Mouse (Mus musculus) midbrain, embryonic 14.5 days (tissue): ENCODE measurements around the gene Usp6nl. TPM values are rescaled to one million over a fixed set of nuclear protein-coding genes. Genes with fewer than 3 reads are reported as not detected.
A peak's percentile ranks its signal among the peaks of the same experiment; 100 is the strongest.

Experiments used
- ATAC-seq: fragments of 200-750 bp; cut with Nextera tagmentation; 2 replicates; pipeline ENCODE4 v1.8.0; 2017; ENCODE audit warnings: moderate number of reproducible peaks, moderate library complexity; ENCODE audit not compliant: low FRiP score, low TSS enrichment
- DNase-seq: peaks from one replicate; pipeline ENCODE4 v3.0.0-alpha.2; 2015
- H3K27ac ChIP-seq: fragments of 300-500 bp; sonication (generic); replicated peaks from 2 replicates; pipeline ENCODE4 v1.5.1; 2014; ENCODE audit warnings: mild to moderate bottlenecking, low read depth, low read length, moderate library complexity
- H3K27me3 ChIP-seq: fragments of 300-500 bp; sonication (generic); 2 replicates; pipeline ENCODE4 v1.6.1; 2014; ENCODE audit warnings: low read length, control low read depth, mixed read lengths; ENCODE audit not compliant: control insufficient read depth, insufficient read depth
- H3K36me3 ChIP-seq: fragments of 300-500 bp; sonication (generic); 2 replicates; pipeline ENCODE4 v1.6.1; 2014; ENCODE audit warnings: low read length, control low read depth; ENCODE audit not compliant: control insufficient read depth, insufficient read depth
- H3K4me1 ChIP-seq: fragments of 300-500 bp; sonication (generic); 2 replicates; pipeline ENCODE4 v1.6.1; 2014; ENCODE audit warnings: mild to moderate bottlenecking, antibody characterized with exemption, low read length, control low read depth; ENCODE audit not compliant: control insufficient read depth, insufficient read depth
- H3K4me2 ChIP-seq: fragments of 300-500 bp; sonication (generic); 2 replicates; pipeline ENCODE4 v1.6.1; 2014; ENCODE audit warnings: mild to moderate bottlenecking, low read length, moderate library complexity
- H3K4me3 ChIP-seq: fragments of 300-500 bp; sonication (generic); replicated peaks from 2 replicates; pipeline ENCODE4 v1.5.1; 2014; ENCODE audit warnings: low read depth, low read length
- H3K9ac ChIP-seq: fragments of 300-500 bp; sonication (generic); replicated peaks from 2 replicates; pipeline ENCODE4 v1.6.1; 2014; ENCODE audit warnings: mild to moderate bottlenecking, low read length, moderate library complexity
- H3K9me3 ChIP-seq: fragments of 300-500 bp; sonication (generic); 2 replicates; pipeline ENCODE4 v1.6.1; 2016; ENCODE audit warnings: low read length, control low read depth, mixed read lengths; ENCODE audit not compliant: control insufficient read depth
- WGBS: fragments of 180-500 bp; shearing (Covaris S2); extraction: QIAGEN DNeasy Blood & Tissue Kit; methylation state at CpG from one replicate; pipeline ENCODE4 v1.1.7; 2014; 5-methylcytosine and 5-hydroxymethylcytosine counted together
- polyA plus RNA-seq: library from polyadenylated mRNA; unstranded; fragments of >200 nt; fragmentation: Nextera tagmentation; extraction: Ambion mirVana; gene quantifications from 2 replicates; pipeline ENCODE4 v1.2.1, GENCODE M21; 2014

Usp6nl gene
- polyA plus RNA-seq, 1 experiment from 2014 or later: 13.7 TPM

DNA sequence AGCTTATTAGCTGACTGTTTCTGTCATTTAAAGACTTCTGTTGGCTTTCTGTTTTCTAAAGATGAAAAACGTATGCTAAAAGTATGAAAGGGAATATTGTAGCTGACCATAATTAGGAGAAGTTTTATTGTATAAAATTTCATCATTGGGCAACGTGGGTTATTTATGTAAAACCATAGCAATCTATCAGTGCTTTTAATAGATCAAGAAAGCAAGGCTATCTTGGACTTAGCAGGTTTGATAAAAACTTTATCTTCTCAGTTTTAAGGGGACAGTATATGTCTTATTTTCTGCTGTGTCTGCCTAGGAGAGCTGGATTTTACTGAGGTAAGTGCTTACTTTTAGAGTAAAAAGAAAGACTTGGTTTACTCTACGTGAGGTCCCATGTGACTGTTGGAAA lies 14.2 kb downstream of the Usp6nl start:
- peaks cover 5% of the 10 kb centered on the region; the same call in 1 of the 2 replicates for H3K4me1 ChIP-seq
- no peak overlapping the region for H3K27ac ChIP-seq
- H3K36me3 ChIP-seq: no peaks in the 10 kb centered on the region
- no peaks in the 10 kb centered on the region for H3K27me3 ChIP-seq
- H3K9me3 ChIP-seq: no peaks in the 10 kb centered on the region
- 90% methylated on average over 3 of the region's 3 CpGs for WGBS
- no peak overlapping the region for H3K4me3 ChIP-seq
- DNase-seq (no peak), ATAC-seq (no peak)
- H3K9ac ChIP-seq: no peak overlapping the region
- no peak overlapping the region for H3K4me2 ChIP-seq

DNA sequence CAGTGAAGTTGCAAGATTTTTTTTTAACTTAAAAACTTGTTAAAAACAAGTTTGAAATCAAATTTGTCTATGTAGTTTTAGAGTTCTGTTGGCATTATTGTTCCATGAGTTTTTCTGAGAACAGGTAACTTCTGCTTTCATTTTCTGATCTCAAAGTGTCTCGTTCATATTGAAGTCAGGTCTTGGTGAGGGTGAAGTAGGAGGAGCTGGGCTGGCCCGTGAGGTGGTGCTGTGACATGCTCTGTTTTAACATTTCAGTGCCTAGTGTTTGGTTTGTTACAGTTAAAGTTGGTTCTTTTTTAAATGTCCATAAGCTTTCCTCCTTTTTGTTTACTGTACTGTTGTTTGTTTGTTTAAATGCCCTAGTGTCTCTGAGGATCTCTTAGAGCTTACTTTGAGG lies 15.0 kb downstream of the Usp6nl start:
- 84% methylated on average over 2 of the region's 2 CpGs for WGBS
- no peak for ATAC-seq
- no peaks in the 10 kb centered on the region for H3K9me3 ChIP-seq

DNA sequence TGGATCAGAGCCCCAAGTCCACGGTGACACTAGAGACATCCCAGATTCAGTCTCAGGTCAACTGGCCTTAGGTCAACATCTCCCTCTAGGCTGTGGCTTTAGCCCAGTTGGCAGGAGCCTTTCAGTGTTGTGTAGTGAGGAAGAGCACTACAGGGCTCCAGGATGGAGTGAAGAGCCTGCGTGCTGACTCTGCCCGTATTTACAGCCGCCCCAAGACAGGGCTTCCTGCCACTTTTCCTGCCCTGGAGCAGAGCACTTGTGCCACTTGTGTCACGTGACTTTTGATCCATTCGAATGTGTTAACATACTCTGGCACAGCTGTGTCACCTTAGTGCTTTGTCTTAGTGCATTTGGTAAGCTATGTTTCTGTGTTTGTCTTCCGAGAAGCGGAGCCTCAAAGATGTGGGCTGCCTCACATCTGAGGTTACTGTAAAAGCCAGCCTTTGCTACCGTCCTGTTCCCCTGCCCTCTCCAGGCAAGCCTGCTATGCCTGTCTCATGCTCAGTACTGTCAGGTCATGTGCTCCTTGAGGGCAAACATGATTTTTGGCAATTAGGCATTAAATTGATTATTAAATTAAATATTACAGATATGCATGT lies 15.7 kb downstream of the Usp6nl start:
- peaks cover 5% of the 10 kb centered on the region; the same call in 1 of the 2 replicates for H3K4me1 ChIP-seq
- no peaks in the 10 kb centered on the region for H3K27me3 ChIP-seq
- H3K4me3 ChIP-seq: no peak overlapping the region
- no peaks in the 10 kb centered on the region for H3K9me3 ChIP-seq
- H3K4me2 ChIP-seq: no peak overlapping the region
- 88% methylated on average over 9 of the region's 9 CpGs for WGBS
- ATAC-seq (no peak), DNase-seq (no peak)
- H3K36me3 ChIP-seq: peaks cover 3% of the 10 kb centered on the region; the same call in 1 of the 2 replicates
- H3K27ac ChIP-seq: no peak overlapping the region
- no peak overlapping the region for H3K9ac ChIP-seq

More for the DNA sequence above, 15.0 kb downstream of the Usp6nl start:
- DNase-seq: no peak
- peaks cover 5% of the 10 kb centered on the region; the same call in 1 of the 2 replicates for H3K4me1 ChIP-seq
- no peaks in the 10 kb centered on the region for H3K27me3 ChIP-seq
- H3K36me3 ChIP-seq: peaks cover 3% of the 10 kb centered on the region; the same call in 1 of the 2 replicates
- H3K9ac ChIP-seq: no peak overlapping the region
- H3K4me3 ChIP-seq: no peak overlapping the region
- no peak overlapping the region for H3K27ac ChIP-seq
- no peak overlapping the region for H3K4me2 ChIP-seq

DNA sequence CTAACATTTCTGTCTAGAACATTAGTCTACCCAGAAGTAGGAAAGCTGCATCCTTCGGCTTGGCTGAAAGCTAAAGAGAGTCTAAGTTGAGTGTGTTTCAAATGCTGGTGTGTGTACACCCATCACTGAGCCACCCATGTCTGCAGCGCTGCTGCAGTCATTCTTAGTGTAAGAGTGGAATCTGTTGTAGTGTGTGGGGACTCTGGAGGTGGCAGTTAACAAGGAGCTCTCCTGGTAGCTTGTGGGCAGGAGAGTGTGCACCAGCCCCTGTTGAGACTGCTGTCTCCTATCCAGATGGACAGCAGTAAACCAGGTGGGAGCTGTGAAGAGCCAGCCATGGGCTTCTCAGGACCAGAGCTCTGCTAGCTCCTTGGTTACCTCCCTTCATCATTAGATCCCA lies 18.0 kb downstream of the Usp6nl start:
- Histone ChIP-seq H3K27me3 (no peaks in the 10 kb centered on the region), H3K4me1 (no peaks in the 10 kb centered on the region), H3K9me3 (no peaks in the 10 kb centered on the region), H3K27ac (no peak overlapping the region), H3K36me3 (peaks cover 3% of the 10 kb centered on the region; the same call in 1 of the 2 replicates), H3K9ac (no peak overlapping the region), H3K4me2 (no peak overlapping the region), H3K4me3 (no peak overlapping the region)
- 94% methylated on average over 2 of the region's 2 CpGs for WGBS
- no peak for ATAC-seq
- no peak for DNase-seq

DNA sequence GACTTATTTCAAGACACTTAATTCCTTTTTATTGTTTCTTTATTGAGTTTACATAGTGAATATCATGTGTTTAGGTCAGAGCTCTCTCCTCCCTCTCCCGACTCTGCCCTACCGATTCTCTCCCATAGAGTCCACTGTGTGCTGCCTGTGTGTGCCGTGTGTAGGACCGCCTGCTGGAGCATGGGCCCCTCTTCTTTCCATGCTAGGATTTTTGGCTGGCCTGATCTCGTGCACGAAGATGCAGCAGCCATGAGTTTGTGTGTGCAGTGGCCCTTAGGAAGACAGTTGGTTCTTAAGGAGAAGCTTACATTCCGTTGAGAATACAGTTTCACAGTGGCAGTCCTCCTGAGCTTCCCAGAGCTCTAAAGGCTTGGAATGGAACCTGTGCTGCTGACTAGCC lies 19.0 kb downstream of the Usp6nl start:
- Histone ChIP-seq H3K9me3 (no peaks in the 10 kb centered on the region), H3K9ac (no peak overlapping the region), H3K27me3 (no peaks in the 10 kb centered on the region), H3K27ac (no peak overlapping the region), H3K36me3 (peaks cover 3% of the 10 kb centered on the region; the same call in 1 of the 2 replicates), H3K4me3 (no peak overlapping the region), H3K4me1 (no peaks in the 10 kb centered on the region), H3K4me2 (no peak overlapping the region)
- no peak for ATAC-seq
- DNase-seq: no peak
- 83% methylated on average over 7 of the region's 7 CpGs for WGBS

DNA sequence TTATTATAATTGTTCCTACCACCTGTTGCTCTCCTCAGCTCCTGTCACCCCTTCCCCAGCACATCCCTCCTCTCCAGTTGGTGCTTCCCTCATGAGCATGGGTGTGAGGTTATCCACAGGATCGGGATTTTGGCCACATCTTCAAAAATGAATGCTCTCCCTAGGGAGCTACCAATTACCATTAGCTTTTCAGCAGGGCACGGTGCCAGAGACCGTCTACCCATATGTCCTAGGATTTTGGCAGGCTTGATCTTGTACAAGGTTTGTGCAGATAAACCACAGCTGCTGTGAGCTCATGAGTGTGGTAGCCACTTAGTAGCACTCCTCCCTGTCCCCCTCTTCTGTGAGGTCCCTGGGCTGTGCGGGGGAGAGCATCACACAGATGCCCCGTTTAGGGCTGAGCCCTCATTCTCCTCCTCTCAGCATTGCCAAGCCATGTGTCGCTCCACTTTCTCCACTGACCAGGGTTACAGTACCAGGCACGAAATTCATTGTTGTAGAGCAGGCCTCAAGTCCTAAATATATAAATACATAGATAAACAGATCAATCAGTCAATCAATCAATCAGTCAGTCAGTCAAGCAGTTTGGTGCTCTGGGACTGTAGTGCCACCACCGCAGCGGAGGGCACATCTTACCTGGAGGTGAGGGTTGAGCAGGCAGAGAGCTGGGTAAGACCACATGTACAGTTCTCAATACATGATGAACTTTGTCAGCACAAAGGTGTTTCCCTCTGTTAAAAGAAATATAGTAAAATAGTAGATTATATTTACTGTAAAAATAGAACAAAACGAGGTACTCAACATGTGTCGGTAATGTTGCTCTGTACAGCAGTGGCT lies 27.0 kb downstream of the Usp6nl start:
- Histone ChIP-seq H3K27me3 (no peaks in the 10 kb centered on the region), H3K9ac (no peak overlapping the region), H3K4me2 (no peak overlapping the region), H3K9me3 (no peaks in the 10 kb centered on the region), H3K27ac (no peak overlapping the region), H3K4me1 (0 out of 2 replicates have a peak, but pooled peaks cover 6% of the 10 kb centered on the region), H3K36me3 (no peaks in the 10 kb centered on the region), H3K4me3 (no peak overlapping the region)
- DNase-seq: peak; percentile 65
- 65% methylated on average over 11 of the region's 11 CpGs for WGBS
- peak; percentile 53 for ATAC-seq

DNA sequence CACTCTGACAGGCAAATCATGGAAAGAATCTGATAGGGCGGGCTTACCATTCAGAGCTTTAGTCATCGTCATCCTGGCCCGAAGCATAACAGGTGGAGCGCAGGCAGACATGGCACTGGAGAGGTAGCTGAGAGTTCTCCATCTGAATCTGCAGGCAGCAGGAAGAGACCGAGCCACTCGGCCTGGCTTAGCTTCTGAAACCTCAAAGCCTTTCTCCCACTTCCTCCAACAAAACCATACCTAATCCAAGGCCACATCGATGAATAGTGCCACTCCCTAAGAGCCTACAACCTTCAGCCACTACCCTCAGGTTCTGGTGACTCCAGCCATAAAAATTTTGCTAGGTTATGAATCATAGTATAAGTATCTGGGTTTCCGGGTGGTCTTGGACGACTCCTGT lies 27.7 kb downstream of the Usp6nl start:
- Histone ChIP-seq H3K4me3 (no peak overlapping the region), H3K9ac (no peak overlapping the region), H3K27me3 (no peaks in the 10 kb centered on the region), H3K36me3 (no peaks in the 10 kb centered on the region), H3K9me3 (no peaks in the 10 kb centered on the region), H3K4me1 (0 out of 2 replicates have a peak, but pooled peaks cover 6% of the 10 kb centered on the region), H3K4me2 (no peak overlapping the region), H3K27ac (no peak overlapping the region)
- WGBS: 67% methylated on average over 9 of the region's 9 CpGs
- no peak for DNase-seq
- ATAC-seq: no peak

DNA sequence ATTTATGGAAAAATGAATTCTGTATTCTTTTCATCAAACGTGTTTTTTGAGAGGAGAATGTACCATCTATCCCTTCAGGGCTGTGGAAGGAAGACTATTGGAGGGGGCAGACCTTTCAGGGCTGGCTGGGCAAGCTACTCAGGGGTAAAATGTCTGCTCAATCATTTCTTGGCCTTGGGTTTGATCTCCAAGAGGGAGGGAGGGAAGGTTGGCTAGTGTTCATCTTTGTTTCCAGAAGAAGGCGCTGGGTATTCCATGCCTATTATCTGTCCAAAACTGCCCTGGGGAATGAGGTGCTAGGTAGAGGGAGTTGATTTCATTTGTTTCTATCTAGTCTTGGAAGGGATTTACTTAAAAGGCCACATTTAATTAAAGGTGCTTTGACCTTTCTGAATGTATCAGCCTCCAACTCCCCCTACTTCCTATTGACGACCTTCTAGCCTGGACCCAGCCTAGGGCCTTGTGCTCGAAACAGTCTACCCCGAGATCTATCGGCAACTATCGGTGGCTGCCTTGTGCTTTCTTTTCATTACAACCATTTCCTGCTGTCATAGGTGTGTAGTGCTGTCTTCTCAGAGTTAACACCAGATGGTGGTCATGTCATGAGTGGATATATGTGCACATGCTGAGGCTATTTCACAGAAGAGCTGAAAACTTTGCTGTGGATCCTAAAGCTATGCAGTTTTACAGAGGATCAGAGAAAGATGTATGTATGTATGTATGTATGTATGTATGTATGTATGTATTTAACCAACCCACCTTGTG lies 28.6 kb downstream of the Usp6nl start:
- no peak overlapping the region for H3K9ac ChIP-seq
- 77% methylated on average over 7 of the region's 7 CpGs for WGBS
- no peak overlapping the region for H3K27ac ChIP-seq
- H3K27me3 ChIP-seq: no peaks in the 10 kb centered on the region
- H3K4me1 ChIP-seq: 0 out of 2 replicates have a peak, but pooled peaks cover 6% of the 10 kb centered on the region
- ATAC-seq (no peak), DNase-seq (no peak)
- no peak overlapping the region for H3K4me3 ChIP-seq
- H3K36me3 ChIP-seq: no peaks in the 10 kb centered on the region
- H3K4me2 ChIP-seq: no peak overlapping the region
- H3K9me3 ChIP-seq: no peaks in the 10 kb centered on the region
